Mouse (Mus musculus) urinary bladder, adult 2 months (tissue): ENCODE results near the gene Slc2a9. TPM values are rescaled to one million over a fixed set of nuclear protein-coding genes. Genes with fewer than 3 reads are reported as not detected.

ENCODE experiments used
- DNase-seq: peaks from one replicate; pipeline ENCODE4 v3.0.0; 2022; ENCODE audit warnings: low spot score
- polyA plus RNA-seq: library from polyadenylated mRNA; depleted of rRNA; stranded (reverse); fragments of >200 nt; gene quantifications from 2 replicates; pipeline ENCODE4 v1.2.3, GENCODE M21; 2012; rRNA removed

Slc2a9 gene
- polyA plus RNA-seq, result 3.3 and 3.7 TPM in 2 replicates

- no peak for DNase-seq
Measured at GRCm38 (mm10) chr5:38502992-38503391, at the start of gene Slc2a9. Slc2a9 (minus strand) TSS chr5:38503143.

- no peak for DNase-seq
Measured at GRCm38 (mm10) chr5:38552615-38553014, 49.7 kb upstream of the Slc2a9 start.

- no peak for DNase-seq
Measured at GRCm38 (mm10) chr5:38550221-38550768, 47.4 kb upstream of the Slc2a9 start.

GRCm38 (mm10) chr5:38549461-38549909 is 46.5 kb upstream of the Slc2a9 start:
- no peak for DNase-seq

GRCm38 (mm10) chr5:38547375-38547774 is 44.4 kb upstream of the Slc2a9 start:
- DNase-seq, result no peak

DNA sequence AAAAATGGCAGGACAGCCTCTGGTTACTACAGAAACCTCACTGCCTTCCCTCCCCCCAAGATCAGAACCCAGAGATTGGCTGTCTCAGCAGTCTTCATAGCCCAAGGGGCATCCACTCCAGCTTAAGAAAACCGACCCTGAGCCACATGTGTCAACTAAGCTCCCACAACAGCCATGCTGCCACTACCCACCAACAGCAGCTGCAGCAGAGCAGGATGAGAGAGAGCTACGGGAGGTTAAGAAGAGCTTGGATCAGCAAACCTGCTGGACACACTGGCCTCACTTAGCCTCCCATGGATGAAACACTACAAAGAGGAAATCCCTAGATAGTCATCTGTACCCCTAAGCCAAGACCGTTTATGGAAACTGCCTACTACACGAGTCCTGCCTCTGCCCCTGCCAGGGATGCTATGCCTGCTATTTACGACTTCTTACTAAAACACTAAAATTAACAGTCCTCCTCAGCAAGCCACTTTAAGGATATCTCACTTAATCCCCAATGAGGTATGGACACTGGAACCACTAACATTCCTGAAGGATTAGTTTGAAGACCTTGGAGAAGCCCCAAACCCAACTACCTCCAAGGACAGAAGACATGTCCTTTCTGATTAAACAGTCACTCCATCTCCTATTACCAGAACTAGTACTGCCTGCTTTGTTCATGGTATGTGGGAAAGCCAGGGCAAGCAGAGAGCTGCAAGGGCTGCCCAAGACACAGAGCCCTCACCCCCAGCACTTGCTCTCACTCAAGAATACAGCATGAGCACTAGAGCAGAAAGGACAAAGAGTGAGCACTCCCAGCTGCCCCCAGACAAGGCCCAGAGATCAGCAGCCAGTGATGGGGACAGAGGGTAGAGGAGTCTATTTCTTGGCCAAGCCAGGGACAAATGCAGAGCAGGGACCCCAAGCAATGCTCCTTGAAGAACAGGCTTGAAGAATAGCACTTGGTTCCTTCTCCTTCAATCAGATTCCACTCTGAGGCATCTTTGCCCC is 41.8 kb upstream of the Slc2a9 start:
- DNase-seq, result no peak

- no peak for DNase-seq
Measured at GRCm38 (mm10) chr5:38543496-38544217, 40.7 kb upstream of the Slc2a9 start.

- no peak for DNase-seq
Measured at GRCm38 (mm10) chr5:38541728-38542127, 38.8 kb upstream of the Slc2a9 start.

- no peak for DNase-seq
Measured at GRCm38 (mm10) chr5:38540898-38541297, 38.0 kb upstream of the Slc2a9 start.

GRCm38 (mm10) chr5:38538508-38538907 is 35.6 kb upstream of the Slc2a9 start:
- no peak for DNase-seq

GRCm38 (mm10) chr5:38537845-38538244 is 34.9 kb upstream of the Slc2a9 start:
- DNase-seq, result no peak

- DNase-seq, result no peak
Measured at GRCm38 (mm10) chr5:38536822-38537221, 33.9 kb upstream of the Slc2a9 start.

GRCm38 (mm10) chr5:38532084-38532483 is 29.1 kb upstream of the Slc2a9 start:
- DNase-seq, result no peak

DNA sequence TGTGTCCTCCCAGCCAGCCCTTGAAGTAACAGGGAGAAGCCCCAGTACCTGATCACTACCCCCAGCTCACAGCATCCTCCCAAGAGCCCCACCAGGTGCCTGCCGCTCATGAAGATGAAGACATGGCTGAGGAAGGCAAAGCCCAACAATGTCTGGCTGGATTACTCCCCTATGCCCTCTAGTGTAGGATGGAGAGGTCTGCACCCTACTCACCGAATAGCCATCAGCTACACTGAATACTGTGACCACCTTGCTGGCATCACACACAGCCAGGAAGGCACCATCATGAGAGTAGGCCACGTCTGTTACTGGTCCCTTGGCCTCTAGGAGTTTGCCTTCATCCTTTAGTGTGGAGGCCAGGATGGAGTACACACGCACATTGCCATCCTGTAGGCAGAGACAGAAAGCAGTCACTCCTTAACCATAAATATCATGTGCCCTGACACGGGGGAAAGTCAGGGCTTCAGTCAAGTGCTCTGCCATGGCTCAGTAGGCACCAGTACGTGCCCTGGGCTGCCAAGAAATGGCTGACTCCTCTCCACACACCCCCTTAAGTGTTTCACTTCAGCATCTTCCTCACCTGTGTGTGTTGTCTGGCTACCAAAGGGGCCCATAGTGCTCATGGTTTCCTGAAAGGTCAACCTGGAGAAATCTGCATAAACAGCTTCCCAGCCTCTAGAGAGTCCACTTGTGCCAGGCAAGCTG is 26.9 kb upstream of the Slc2a9 start:
- no peak for DNase-seq

DNA sequence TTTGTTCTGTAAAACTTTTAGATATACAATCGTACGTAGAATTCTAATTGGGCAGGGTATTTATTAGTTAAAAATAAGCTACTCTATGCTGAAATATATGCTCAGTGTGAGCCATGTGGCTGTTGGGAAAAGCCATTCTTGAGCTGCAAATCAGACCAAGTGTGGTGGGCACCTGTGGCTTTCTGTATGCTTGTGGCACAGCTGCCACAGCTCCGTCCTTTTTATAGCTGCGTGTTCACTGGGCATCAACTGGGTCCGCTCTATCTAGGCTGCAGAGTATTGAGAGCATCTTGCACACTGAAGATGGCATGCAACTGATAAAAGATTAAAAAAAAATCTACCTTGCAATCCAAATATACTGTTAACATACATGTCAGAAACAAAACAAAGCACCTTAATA is 20.0 kb upstream of the Slc2a9 start:
- no peak for DNase-seq

DNA sequence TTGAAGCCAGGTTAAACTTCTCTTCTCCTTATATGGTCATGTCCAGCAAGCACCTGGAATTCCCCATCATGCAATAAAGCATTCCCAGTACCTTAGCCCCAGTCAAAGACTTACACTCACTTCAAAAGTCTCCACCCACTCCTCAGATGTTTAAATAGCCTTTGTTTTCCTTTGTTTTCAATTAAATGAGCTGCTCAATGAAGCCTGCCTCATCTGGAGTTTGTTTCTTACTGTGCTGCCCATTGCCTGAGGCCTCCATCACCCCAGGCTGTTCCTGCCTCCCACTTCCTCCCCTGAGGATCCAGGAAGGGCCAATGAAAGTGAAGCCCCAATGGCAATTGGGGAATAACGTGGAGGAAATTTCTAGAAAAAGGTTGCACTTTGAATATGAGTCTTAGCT is 17.9 kb upstream of the Slc2a9 start:
- no peak for DNase-seq

GRCm38 (mm10) chr5:38516267-38516666 is 13.3 kb upstream of the Slc2a9 start:
- no peak for DNase-seq

GRCm38 (mm10) chr5:38512991-38513390 is 10.0 kb upstream of the Slc2a9 start:
- no peak for DNase-seq

- no peak for DNase-seq
Measured at GRCm38 (mm10) chr5:38509568-38509967, 6.6 kb upstream of the Slc2a9 start.

GRCm38 (mm10) chr5:38505435-38505765 is 2.5 kb upstream of the Slc2a9 start:
- no peak for DNase-seq

GRCm38 (mm10) chr5:38504747-38505434 is 1.9 kb upstream of the Slc2a9 start:
- DNase-seq, result no peak
